Comparison of ENCODE assay signal across 24 mouse cellular contexts in the genomic region with DNA sequence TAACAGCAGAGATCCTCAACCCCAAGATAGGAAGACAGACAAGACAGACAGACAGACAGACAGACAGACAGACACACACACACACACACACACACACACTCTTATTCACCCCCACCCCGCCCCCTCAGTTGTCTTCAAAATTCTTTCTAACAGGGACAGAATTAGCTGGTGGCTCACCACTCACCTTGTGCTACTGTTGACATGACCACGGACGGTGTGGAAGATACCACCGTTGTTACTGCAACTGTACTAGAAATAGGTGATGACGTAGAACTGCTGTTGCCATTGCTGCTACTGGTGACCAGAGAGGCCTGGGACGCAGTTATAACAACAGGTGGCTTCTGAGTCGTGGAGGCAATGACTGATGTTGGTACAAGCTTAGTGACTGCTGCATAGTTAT.
"Had no signal": no experiment of that assay in that cellular context is flagged by ENCODE, and none has a peak within 500 bp of the region (broad histone marks: within the 10 kb centered on the region; RNA-seq: fewer than 3 reads in every experiment).

No protein-coding gene starts in this region.

- H3K27me3 ChIP-seq: hindbrain, embryonic 12.5 days; intestine, embryonic 15.5 days; limb, embryonic 12.5 days; liver, embryonic 13.5 days; liver, embryonic 15.5 days had no signal

- H3K9ac ChIP-seq: hindbrain, embryonic 12.5 days; hindbrain, embryonic 14.5 days; intestine, embryonic 15.5 days; limb, embryonic 12.5 days; liver, embryonic 13.5 days; liver, embryonic 15.5 days had no signal

- ATAC-seq: hindbrain, embryonic 16.5 days; inflammation-experienced regulatory T-cells, adult 6 months; intestine, embryonic 15.5 days; intestine, postnatal 0 days had no signal

- H3K4me3 ChIP-seq: gastrocnemius, adult 2 months; heart, embryonic 10.5 days; hindbrain, embryonic 10.5 days; hindbrain, embryonic 12.5 days; intestine, embryonic 15.5 days; layer of hippocampus, adult 2 months; left cerebral cortex, adult 2 months; limb, embryonic 10.5 days; limb, embryonic 12.5 days; liver, embryonic 13.5 days; liver, embryonic 15.5 days had no signal

- DNase-seq: gastrocnemius, adult 2 months; gastrocnemius, postnatal 10 days; gastrocnemius, postnatal 25 days; kidney, adult 18-20 months; kidney, adult 8-10 months; kidney, postnatal 10 days; kidney, postnatal 25 days; kidney, postnatal 4 days; liver; liver, embryonic 13.5 days had no signal

- H3K9me3 ChIP-seq: heart, embryonic 10.5 days; hindbrain, embryonic 10.5 days; hindbrain, embryonic 12.5 days; intestine, embryonic 15.5 days; limb, embryonic 10.5 days; limb, embryonic 12.5 days; liver, embryonic 13.5 days; liver, embryonic 15.5 days had no signal

- H3K27ac ChIP-seq: gastrocnemius, adult 2 months; heart, embryonic 10.5 days; hindbrain, embryonic 10.5 days; hindbrain, embryonic 12.5 days; hindbrain, embryonic 14.5 days; intestine, embryonic 15.5 days; layer of hippocampus, adult 2 months; left cerebral cortex, adult 2 months; limb, embryonic 10.5 days; limb, embryonic 12.5 days; liver, embryonic 13.5 days; liver, embryonic 15.5 days had no signal

- H3K4me1 ChIP-seq: heart, embryonic 10.5 days; hindbrain, embryonic 10.5 days; hindbrain, embryonic 12.5 days; intestine, embryonic 15.5 days; limb, embryonic 10.5 days; limb, embryonic 12.5 days; liver, embryonic 13.5 days; liver, embryonic 15.5 days had no signal

- H3K4me2 ChIP-seq: hindbrain, embryonic 12.5 days; hindbrain, embryonic 14.5 days; intestine, embryonic 15.5 days; limb, embryonic 12.5 days; liver, embryonic 11.5 days; liver, embryonic 13.5 days; liver, embryonic 15.5 days had no signal
